In genomic region chr6:121139271-121139670, GRCm38 (mm10) we compare ENCODE assay signal across 34 mouse cellular contexts.
"Had no signal": no experiment of that assay in that cellular context is flagged by ENCODE, and none has a peak within 500 bp of the region (broad histone marks: within the 10 kb centered on the region; RNA-seq: fewer than 3 reads in every experiment).

No protein-coding gene starts in this region.

- DNase-seq: heart, postnatal 14 days; heart, postnatal 36 days; heart, postnatal 4 days; kidney, adult 11 months; kidney, adult 18-20 months; kidney, adult 2 months; kidney, adult 8-10 months; kidney, adult 9 months; kidney, postnatal 10 days; kidney, postnatal 14 days; kidney, postnatal 25 days; kidney, postnatal 36 days; kidney, postnatal 4 days; layer of hippocampus, adult 9-11 months; layer of hippocampus, postnatal 36 days had no signal

- H3K4me2 ChIP-seq: heart, embryonic 11.5 days; heart, embryonic 12.5 days; heart, embryonic 13.5 days; heart, embryonic 15.5 days; hindbrain, embryonic 12.5 days; hindbrain, embryonic 13.5 days; hindbrain, embryonic 14.5 days; hindbrain, embryonic 15.5 days; intestine, embryonic 15.5 days; kidney, embryonic 15.5 days had no signal

- H3K27me3 ChIP-seq: heart, embryonic 12.5 days; heart, embryonic 13.5 days; heart, embryonic 15.5 days; hindbrain, embryonic 12.5 days; hindbrain, embryonic 13.5 days; hindbrain, embryonic 15.5 days; intestine, embryonic 15.5 days; kidney, embryonic 15.5 days had no signal

- H3K36me3 ChIP-seq: heart, embryonic 10.5 days; heart, embryonic 12.5 days; heart, embryonic 13.5 days; heart, embryonic 15.5 days; hindbrain, embryonic 10.5 days; hindbrain, embryonic 12.5 days; hindbrain, embryonic 13.5 days; hindbrain, embryonic 15.5 days; intestine, embryonic 15.5 days; kidney, embryonic 15.5 days had no signal

- H3K9ac ChIP-seq: heart, embryonic 13.5 days; heart, embryonic 15.5 days; hindbrain, embryonic 12.5 days; hindbrain, embryonic 13.5 days; hindbrain, embryonic 14.5 days; hindbrain, embryonic 15.5 days; intestine, embryonic 15.5 days; kidney, embryonic 15.5 days had no signal

- H3K4me3 ChIP-seq: heart, embryonic 10.5 days; heart, embryonic 12.5 days; heart, embryonic 13.5 days; heart, embryonic 15.5 days; hindbrain, embryonic 10.5 days; hindbrain, embryonic 12.5 days; hindbrain, embryonic 13.5 days; hindbrain, embryonic 15.5 days; intestine, embryonic 15.5 days; kidney, embryonic 15.5 days; layer of hippocampus, adult 2 months; left cerebral cortex, adult 2 months had no signal

- ATAC-seq: hindbrain, embryonic 16.5 days; hindbrain, postnatal 0 days; inflammation-experienced regulatory T-cells, adult 6 months; intestine, embryonic 15.5 days; intestine, postnatal 0 days had no signal

- H3K27ac ChIP-seq: heart, embryonic 10.5 days; heart, embryonic 13.5 days; heart, embryonic 15.5 days; hindbrain, embryonic 10.5 days; hindbrain, embryonic 12.5 days; hindbrain, embryonic 13.5 days; hindbrain, embryonic 14.5 days; hindbrain, embryonic 15.5 days; hindbrain, postnatal 0 days; intestine, embryonic 15.5 days; kidney, embryonic 15.5 days; kidney, postnatal 0 days; layer of hippocampus, adult 2 months; left cerebral cortex, adult 2 months had no signal

- H3K9me3 ChIP-seq: heart, embryonic 10.5 days; heart, embryonic 12.5 days; heart, embryonic 13.5 days; heart, embryonic 15.5 days; hindbrain, embryonic 10.5 days; hindbrain, embryonic 12.5 days; hindbrain, embryonic 13.5 days; hindbrain, embryonic 15.5 days; intestine, embryonic 15.5 days; kidney, embryonic 15.5 days had no signal
